Mouse (Mus musculus) liver, embryonic 14.5 days (tissue): ENCODE data around the gene Actr6. TPM values are rescaled to one million over a fixed set of nuclear protein-coding genes. Genes with fewer than 3 reads are reported as not detected.
"Not testable (repeated sequence)": the region's sequence is repeated elsewhere in the genome, so short reads cannot be mapped to it uniquely, and the experiment has no call there.

Source experiments
- ATAC-seq: fragments of 200-750 bp; cut with Nextera tagmentation; 2 replicates; pipeline ENCODE4 v1.8.0; 2017; ENCODE audit warnings: moderate number of reproducible peaks, mild to moderate bottlenecking, moderate library complexity; ENCODE audit not compliant: insufficient read depth
- DNase-seq, 3 experiments: peaks; one replicate each; pipeline ENCODE4 v3.0.0-alpha.2; 2012 to 2013; ENCODE audit warnings: low read depth in 3 of 3, low spot score in 3 of 3
- H3K27ac ChIP-seq: fragments of 300-500 bp; sonication (generic); 2 replicates; pipeline ENCODE4 v1.5.1; 2014; ENCODE audit warnings: moderate library complexity, mild to moderate bottlenecking, control low read depth, inconsistent platforms
- H3K27me3 ChIP-seq: fragments of 300-500 bp; sonication (generic); 2 replicates; pipeline ENCODE4 v1.6.1; 2014; ENCODE audit warnings: mild to moderate bottlenecking, low read length, moderate library complexity; ENCODE audit not compliant: control insufficient read depth, insufficient read depth
- H3K36me3 ChIP-seq: fragments of 300-500 bp; sonication (generic); replicated peaks from 2 replicates; pipeline ENCODE4 v1.6.1; 2014; ENCODE audit warnings: low read depth; ENCODE audit not compliant: control insufficient read depth, insufficient read depth
- H3K4me1 ChIP-seq, 2 experiments: fragments of 200-500 bp in 1 of 2; fragments of 300-500 bp in 1 of 2; sonication (generic) in 1 of 2; replicated peaks; 2 replicates each; pipeline ENCODE4 v1.6.1; 2012 to 2014; ENCODE audit warnings: antibody characterized with exemption in 1 of 2, inconsistent platforms in 1 of 2, low read length in 1 of 2; ENCODE audit not compliant: control insufficient read depth in 2 of 2, insufficient read depth in 2 of 2
- H3K4me2 ChIP-seq: fragments of 300-500 bp; sonication (generic); 2 replicates; pipeline ENCODE4 v1.6.1; 2014; ENCODE audit warnings: low read depth, mild to moderate bottlenecking, control low read depth, moderate library complexity
- H3K4me3 ChIP-seq, 2 experiments: fragments of 200-500 bp in 1 of 2; fragments of 300-500 bp in 1 of 2; sonication (generic) in 1 of 2; 2 replicates each; pipeline ENCODE4 v1.5.1; 2012 to 2014; ENCODE audit warnings: low read depth in 2 of 2, low read length in 2 of 2, mild to moderate bottlenecking in 2 of 2, control low read depth in 1 of 2, inconsistent platforms in 1 of 2, moderate library complexity in 1 of 2; ENCODE audit not compliant: insufficient read depth in 1 of 2
- H3K9ac ChIP-seq: fragments of 300-500 bp; sonication (generic); replicated peaks from 2 replicates; pipeline ENCODE4 v1.6.1; 2014; ENCODE audit warnings: mild to moderate bottlenecking, control low read depth, moderate library complexity
- H3K9me3 ChIP-seq: fragments of 300-500 bp; sonication (generic); 2 replicates; pipeline ENCODE4 v1.6.1; 2016; ENCODE audit warnings: low read length, mixed read lengths; ENCODE audit not compliant: control insufficient read depth
- CTCF ChIP-seq: IDR thresholded peaks from 2 replicates; pipeline ENCODE4 v1.5.1; 2016; ENCODE audit warnings: antibody characterized with exemption, low read depth, control low read depth
- EP300 ChIP-seq: IDR thresholded peaks from 2 replicates; pipeline ENCODE4 v1.6.1; 2016; ENCODE audit warnings: antibody characterized with exemption, low read depth
- WGBS: fragments of 180-500 bp; shearing (Covaris S2); extraction: QIAGEN DNeasy Blood & Tissue Kit; methylation state at CpG from one replicate; pipeline ENCODE4 v1.1.7; 2014; ENCODE audit not compliant: insufficient replicate concordance; 5-methylcytosine and 5-hydroxymethylcytosine counted together
- polyA plus RNA-seq, 2 experiments: library from polyadenylated mRNA; depleted of rRNA in 1 of 2; stranded (reverse) in 1 of 2; unstranded in 1 of 2; fragments of >200 nt; fragmentation: Nextera tagmentation in 1 of 2; extraction: Ambion mirVana in 1 of 2; gene quantifications; 2 replicates each; pipeline versions ENCODE4 v1.2.1 to v1.2.3; 2012 to 2014

The Actr6 gene
- polyA plus RNA-seq, 2 experiments, result 6.3 to 19.2 TPM

DNA sequence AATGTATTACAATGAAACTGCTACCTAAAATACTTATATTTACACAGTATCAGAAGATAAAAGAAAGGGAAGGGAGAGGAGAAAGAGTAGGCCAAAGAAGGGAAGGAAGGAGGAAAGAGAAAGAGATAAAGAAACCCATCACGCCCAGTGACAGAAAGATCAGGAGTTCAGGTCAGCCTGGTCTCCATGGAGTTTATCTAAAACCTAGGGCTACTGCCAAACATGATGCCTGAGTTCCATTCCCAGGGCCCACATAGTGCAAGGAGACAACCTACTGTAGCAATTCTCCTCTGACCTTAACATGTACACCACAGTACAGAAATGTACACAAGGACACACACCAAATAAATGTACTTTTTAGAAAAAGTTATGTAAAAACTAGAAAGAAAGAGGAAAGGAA is 49.9 kb downstream of the Actr6 start:
- Histone ChIP-seq H3K4me3 (no peak overlapping the region), H3K9me3 (no peaks in the 10 kb centered on the region), H3K27me3 (no peaks in the 10 kb centered on the region), H3K36me3 (no peaks in the 10 kb centered on the region), H3K27ac (no peak overlapping the region), H3K4me1 (peaks cover 13 to 31% of the 10 kb centered on the region in 2 experiments), H3K4me2 (peak overlapping the region; percentile 18; the same call in 1 of the 2 replicates), H3K9ac (0 out of 2 replicates have a peak overlapping the region, but pooled peaks have one; percentile 16)
- no peak for ATAC-seq
- no peak for TF ChIP-seq CTCF
- no peak for TF ChIP-seq EP300
- DNase-seq, result no peak
- 6% methylated on average over 1 of the region's 1 CpGs for WGBS

DNA sequence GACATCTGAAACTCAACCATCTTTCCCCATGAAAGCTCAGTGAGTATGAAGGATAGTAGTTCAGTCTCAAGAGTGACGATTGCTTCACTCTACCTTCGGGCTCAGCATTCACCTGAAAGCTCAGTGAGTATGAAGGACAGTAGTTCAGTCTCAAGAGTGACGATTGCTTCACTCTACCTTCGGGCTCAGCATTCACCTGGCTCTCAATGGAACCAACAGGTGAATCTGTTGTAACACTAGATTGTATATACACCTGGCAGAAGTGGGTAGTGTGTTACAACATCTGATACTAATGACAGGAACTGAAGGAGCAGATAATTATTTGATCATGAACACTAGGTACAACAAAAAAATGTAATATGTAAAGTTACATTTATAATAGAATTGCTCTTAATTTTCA is 50.4 kb downstream of the Actr6 start:
- Histone ChIP-seq H3K4me2 (no peak overlapping the region), H3K9ac (no peak overlapping the region), H3K27ac (no peak overlapping the region), H3K4me1 (peaks cover 9 to 27% of the 10 kb centered on the region in 2 experiments), H3K36me3 (no peaks in the 10 kb centered on the region), H3K27me3 (no peaks in the 10 kb centered on the region), H3K9me3 (no peaks in the 10 kb centered on the region), H3K4me3 (no peak overlapping the region)
- no peak for TF ChIP-seq EP300
- TF ChIP-seq CTCF, result no peak
- DNase-seq (no peak), ATAC-seq (no peak)
- 78% methylated on average over 4 of the region's 4 CpGs for WGBS

DNA sequence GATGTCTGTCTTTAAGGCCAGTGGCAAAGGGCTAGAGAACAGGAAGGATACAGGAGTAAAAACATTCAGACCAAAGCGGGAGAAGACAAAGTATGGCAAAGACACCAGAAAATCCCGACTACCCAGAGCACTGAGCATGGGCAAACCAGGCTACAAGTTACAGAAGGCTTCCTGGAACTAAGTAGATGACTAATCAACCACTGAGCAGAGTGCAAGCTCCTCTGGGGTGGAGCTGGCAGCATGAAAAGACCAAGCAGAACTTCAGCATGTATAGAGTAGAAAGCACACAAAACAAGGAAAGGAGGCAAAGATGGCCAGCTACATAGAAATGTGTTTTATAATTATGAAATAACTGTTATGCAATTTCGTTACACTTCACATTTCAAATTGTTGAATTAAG is 51.6 kb downstream of the Actr6 start:
- WGBS, result 59% methylated on average over 3 of the region's 3 CpGs
- no peak overlapping the region for H3K27ac ChIP-seq
- no peak overlapping the region for H3K9ac ChIP-seq
- H3K27me3 ChIP-seq, result no peaks in the 10 kb centered on the region
- ATAC-seq (no peak), DNase-seq (no peak)
- no peak overlapping the region for H3K4me3 ChIP-seq
- no peak for TF ChIP-seq CTCF
- TF ChIP-seq EP300, result no peak
- H3K4me2 ChIP-seq, result no peak overlapping the region
- no peaks in the 10 kb centered on the region for H3K9me3 ChIP-seq
- no peaks in the 10 kb centered on the region for H3K36me3 ChIP-seq
- H3K4me1 ChIP-seq, result peaks cover 7 to 22% of the 10 kb centered on the region in 2 experiments

DNA sequence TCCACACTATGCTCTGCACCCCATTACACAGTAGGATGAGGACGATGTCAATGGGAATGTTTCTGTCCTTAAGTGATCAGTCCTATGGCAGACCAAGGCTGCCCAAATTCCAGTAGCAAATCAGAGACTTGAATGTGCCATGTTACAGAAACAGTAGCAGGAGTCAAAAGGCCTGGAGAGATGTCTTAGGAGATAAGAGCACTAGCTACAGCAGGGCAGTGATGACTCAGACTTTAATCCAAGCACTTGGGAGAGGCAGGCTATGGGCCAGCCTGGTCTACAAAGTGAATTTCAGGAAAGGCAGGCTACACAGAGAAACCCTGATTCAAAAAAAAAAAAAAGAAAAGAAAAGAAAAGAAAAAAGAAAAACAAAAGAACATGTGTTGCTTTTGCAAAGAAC is 52.6 kb downstream of the Actr6 start:
- WGBS, result 86% methylated on average over 1 of the region's 1 CpGs
- Histone ChIP-seq H3K4me2 (no peak overlapping the region), H3K36me3 (no peaks in the 10 kb centered on the region), H3K27ac (no peak overlapping the region), H3K4me1 (peaks cover 3 to 18% of the 10 kb centered on the region in 2 experiments), H3K4me3 (no peak overlapping the region), H3K27me3 (no peaks in the 10 kb centered on the region), H3K9ac (no peak overlapping the region), H3K9me3 (no peaks in the 10 kb centered on the region)
- TF ChIP-seq EP300 (no peak), CTCF (no peak)
- ATAC-seq, result no peak
- no peak for DNase-seq

DNA sequence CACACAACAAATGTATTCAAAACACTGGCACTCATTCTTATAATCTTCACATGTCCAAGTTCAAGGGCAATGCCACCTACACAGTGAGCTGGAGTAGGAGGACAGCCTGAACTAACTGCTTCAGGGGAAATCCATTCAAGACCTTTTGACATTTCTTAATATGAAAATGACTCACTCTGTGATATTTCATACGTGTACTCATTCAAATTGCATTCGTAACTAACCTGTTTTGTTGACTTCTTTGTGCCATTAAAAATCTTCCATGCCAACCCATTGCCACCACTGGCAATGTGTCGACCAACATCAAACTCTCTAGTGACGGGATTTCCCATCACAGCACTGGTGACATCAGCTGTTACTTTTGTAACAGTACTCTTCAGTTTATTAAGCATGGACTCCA is 54.0 kb downstream of the Actr6 start:
- Histone ChIP-seq H3K9ac (no peak overlapping the region), H3K27me3 (no peaks in the 10 kb centered on the region), H3K4me1 (peaks cover 3 to 16% of the 10 kb centered on the region in 2 experiments; a peak in 3 of 4 replicates), H3K27ac (no peak overlapping the region), H3K36me3 (no peaks in the 10 kb centered on the region), H3K4me3 (no peak overlapping the region), H3K9me3 (no peaks in the 10 kb centered on the region), H3K4me2 (no peak overlapping the region)
- DNase-seq (no peak), ATAC-seq (no peak)
- WGBS, result 83% methylated on average over 4 of the region's 4 CpGs
- TF ChIP-seq EP300, result no peak
- no peak for TF ChIP-seq CTCF

DNA sequence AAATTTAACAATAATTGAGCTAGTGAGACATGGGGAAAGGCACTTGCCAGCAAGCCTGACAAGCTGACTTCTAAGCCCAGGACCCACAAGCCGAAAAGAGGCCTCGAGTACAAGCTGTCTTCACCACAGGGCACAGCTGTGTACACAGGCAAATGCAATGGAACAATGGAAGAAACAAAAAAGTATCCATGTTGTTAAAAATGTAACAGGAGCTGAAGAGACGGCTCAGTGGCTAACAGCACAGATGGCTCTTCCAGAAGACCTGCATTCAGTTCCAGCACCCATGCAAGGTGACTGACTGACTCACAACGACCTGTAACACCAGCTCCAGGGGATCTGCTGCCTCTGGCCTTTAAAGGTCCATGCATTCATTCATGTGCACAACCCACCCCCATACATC is 55.5 kb downstream of the Actr6 start:
- peaks cover 0 to 7% of the 10 kb centered on the region in 2 experiments; a peak in 3 of 4 replicates for H3K4me1 ChIP-seq
- WGBS, result 64% methylated on average over 4 of the region's 4 CpGs
- no peaks in the 10 kb centered on the region for H3K36me3 ChIP-seq
- no peak for ATAC-seq
- no peak for DNase-seq
- no peak overlapping the region for H3K27ac ChIP-seq
- no peak for TF ChIP-seq CTCF
- TF ChIP-seq EP300, result no peak
- no peaks in the 10 kb centered on the region for H3K9me3 ChIP-seq
- H3K27me3 ChIP-seq, result no peaks in the 10 kb centered on the region
- H3K4me2 ChIP-seq, result no peak overlapping the region
- H3K9ac ChIP-seq, result no peak overlapping the region
- no peak overlapping the region for H3K4me3 ChIP-seq

DNA sequence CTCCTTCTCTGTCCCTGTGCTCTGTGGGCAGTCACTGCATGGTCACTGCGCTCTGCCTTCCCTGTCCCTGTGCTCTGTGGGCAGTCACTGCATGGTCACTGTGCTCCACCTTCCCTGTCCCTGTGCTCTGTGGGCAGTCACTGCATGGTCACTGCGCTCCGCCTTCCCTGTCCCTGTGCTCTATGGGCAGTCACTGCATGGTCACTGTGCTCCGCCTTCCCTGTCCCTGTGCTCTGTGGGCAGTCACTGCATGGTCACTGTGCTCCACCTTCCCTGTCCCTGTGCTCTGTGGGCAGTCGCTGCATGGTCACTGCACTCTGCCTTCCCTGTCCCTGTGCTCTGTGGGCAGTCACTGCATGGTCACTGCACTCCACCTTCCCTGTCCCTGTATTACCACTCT is 61.7 kb downstream of the Actr6 start:
- not testable (repeated sequence) for H3K27me3 ChIP-seq, H3K9me3 ChIP-seq, H3K27ac ChIP-seq, H3K9ac ChIP-seq, DNase-seq, ATAC-seq, H3K4me1 ChIP-seq, H3K4me3 ChIP-seq, H3K4me2 ChIP-seq, H3K36me3 ChIP-seq
- 85% methylated on average over 5 of the region's 5 CpGs for WGBS
